Mouse (Mus musculus) liver, postnatal 0 days (tissue): ENCODE data around the gene Uaca.

ENCODE experiments used
- CTCF ChIP-seq: sonication (generic); IDR thresholded peaks from 2 replicates; pipeline ENCODE4 v1.5.1; 2016; ENCODE audit warnings: antibody characterized with exemption, low read depth
- EP300 ChIP-seq: IDR thresholded peaks from 2 replicates; pipeline ENCODE4 v1.6.1; 2016; ENCODE audit warnings: antibody characterized with exemption, low read depth, mild to moderate bottlenecking

GRCm38 (mm10) chr9:60841393-60841792 is 47.1 kb downstream of the Uaca start:
- TF ChIP-seq CTCF: no peak
- TF ChIP-seq EP300: no peak
